Mouse (Mus musculus) MEL (cell line): Measurements from ENCODE around the gene Pde1b. TPM values are rescaled to one million over a fixed set of nuclear protein-coding genes. Genes with fewer than 3 reads are reported as not detected.

ENCODE experiments used
- DNase-seq: peaks from one replicate; pipeline ENCODE4 v3.0.0; 2011; ENCODE audit warnings: low read depth, low spot score
- H3K27ac ChIP-seq: 2 replicates; pipeline ENCODE4 v1.5.1; 2012; ENCODE audit warnings: low read depth, mild to moderate bottlenecking, control low read depth, low read length, moderate library complexity; ENCODE audit not compliant: control insufficient read depth
- H3K27me3 ChIP-seq, 2 experiments: fragments of 150-350 bp in 1 of 2; sonication (generic) in 1 of 2; 2 replicates each; pipeline ENCODE4 v1.6.1; 2012; ENCODE audit warnings: low read length in 2 of 2, mild to moderate bottlenecking in 2 of 2, improper control_type of control experiment in 1 of 2, moderate library complexity in 1 of 2; ENCODE audit not compliant: insufficient read depth in 2 of 2, control insufficient read depth in 1 of 2
- H3K36me3 ChIP-seq, 2 experiments: 2 replicates each; pipeline ENCODE4 v1.6.1; 2012 to 2014; ENCODE audit warnings: low read length in 2 of 2, improper control_type of control experiment in 1 of 2, inconsistent platforms in 1 of 2, mild to moderate bottlenecking in 1 of 2; ENCODE audit not compliant: insufficient read depth in 2 of 2, control insufficient read depth in 1 of 2
- H3K4me1 ChIP-seq, 2 experiments: fragments of 150-350 bp in 1 of 2; sonication (generic) in 1 of 2; 2 replicates each; pipeline ENCODE4 v1.6.1; 2012; ENCODE audit warnings: low read length in 2 of 2, improper control_type of control experiment in 1 of 2, mild to moderate bottlenecking in 1 of 2; ENCODE audit not compliant: insufficient read depth in 2 of 2, control insufficient read depth in 1 of 2
- H3K4me3 ChIP-seq, 2 experiments: fragments of 150-350 bp in 1 of 2; sonication (generic) in 1 of 2; 2 replicates each; pipeline ENCODE4 v1.5.1; 2012; ENCODE audit warnings: low read depth in 2 of 2, low read length in 2 of 2, mild to moderate bottlenecking in 2 of 2, moderate library complexity in 2 of 2, control low read depth in 1 of 2, improper control_type of control experiment in 1 of 2; ENCODE audit not compliant: control insufficient read depth in 1 of 2, insufficient read depth in 1 of 2
- H3K79me2 ChIP-seq: 2 replicates; pipeline ENCODE4 v1.6.1; 2012; ENCODE audit warnings: mild to moderate bottlenecking, low read length, moderate library complexity; ENCODE audit not compliant: control insufficient read depth, poor library complexity, insufficient read depth
- H3K9ac ChIP-seq: 2 replicates; pipeline ENCODE4 v1.6.1; 2012; ENCODE audit warnings: low read depth, mild to moderate bottlenecking, control low read depth, low read length, moderate library complexity; ENCODE audit not compliant: control insufficient read depth, poor library complexity, severe bottlenecking
- H3K9me3 ChIP-seq: fragments of 150-350 bp; sonication (generic); replicated peaks from 2 replicates; pipeline ENCODE4 v1.6.1; 2012; ENCODE audit warnings: mild to moderate bottlenecking, low read length, improper control_type of control experiment, moderate library complexity; ENCODE audit not compliant: insufficient read depth
- BHLHE40 ChIP-seq: IDR thresholded peaks from 2 replicates; pipeline ENCODE4 v1.6.1; 2012; ENCODE audit warnings: low read depth, mild to moderate bottlenecking, inconsistent platforms, low read length, improper control_type of control experiment, borderline replicate concordance
- CHD2 ChIP-seq: IDR thresholded peaks from 2 replicates; pipeline ENCODE4 v1.6.1; 2011; ENCODE audit warnings: low read length, improper control_type of control experiment
- E2F4 ChIP-seq: IDR thresholded peaks from 2 replicates; pipeline ENCODE4 v1.6.1; 2011; ENCODE audit warnings: low read depth, low read length, improper control_type of control experiment, borderline replicate concordance
- ELF1 ChIP-seq: IDR thresholded peaks from 2 replicates; pipeline ENCODE4 v1.6.1; 2014; ENCODE audit warnings: low read depth, mild to moderate bottlenecking, inconsistent platforms, low read length, improper control_type of control experiment, moderate library complexity
- EP300 ChIP-seq, 2 experiments: IDR thresholded peaks; 2 replicates each; pipeline ENCODE4 v1.6.1; 2011; ENCODE audit warnings: improper control_type of control experiment in 2 of 2, low read length in 2 of 2, low read depth in 1 of 2, mild to moderate bottlenecking in 1 of 2
- GABPA ChIP-seq: IDR thresholded peaks from 2 replicates; pipeline ENCODE4 v1.6.1; 2012; ENCODE audit warnings: low read depth, mild to moderate bottlenecking, inconsistent platforms, low read length, improper control_type of control experiment, moderate library complexity
- GATA1 ChIP-seq: IDR thresholded peaks from 2 replicates; pipeline ENCODE4 v1.6.1; 2011; ENCODE audit warnings: low read depth, low read length, improper control_type of control experiment
- JUND ChIP-seq: IDR thresholded peaks from 2 replicates; pipeline ENCODE4 v1.6.1; 2011; ENCODE audit warnings: low read depth, mild to moderate bottlenecking, improper control_type of control experiment, low read length
- KAT2A ChIP-seq: conservative IDR thresholded peaks from 2 replicates; pipeline ENCODE4 v1.6.1; 2012; ENCODE audit warnings: low read depth, low read length, improper control_type of control experiment, inconsistent platforms
- MAFK ChIP-seq: IDR thresholded peaks from 2 replicates; pipeline ENCODE4 v1.6.1; 2011; ENCODE audit warnings: low read depth, mild to moderate bottlenecking, low read length, improper control_type of control experiment, borderline replicate concordance
- MYB ChIP-seq: IDR thresholded peaks from 2 replicates; pipeline ENCODE4 v1.6.1; 2011; ENCODE audit warnings: mild to moderate bottlenecking, low read depth, low read length, improper control_type of control experiment
- NRF1 ChIP-seq: IDR thresholded peaks from 2 replicates; pipeline ENCODE4 v1.6.1; 2014; ENCODE audit warnings: low read depth, mild to moderate bottlenecking, inconsistent platforms, low read length, improper control_type of control experiment, moderate library complexity; ENCODE audit not compliant: poor library complexity, insufficient read depth, severe bottlenecking
- RCOR1 ChIP-seq: IDR thresholded peaks from 2 replicates; pipeline ENCODE4 v1.6.1; 2012; ENCODE audit warnings: low read depth, mild to moderate bottlenecking, inconsistent platforms, low read length, improper control_type of control experiment
- SIN3A ChIP-seq: IDR thresholded peaks from 2 replicates; pipeline ENCODE4 v1.6.1; 2012; ENCODE audit warnings: low read length, improper control_type of control experiment, inconsistent platforms
- SMC3 ChIP-seq: IDR thresholded peaks from 2 replicates; pipeline ENCODE4 v1.6.1; 2011; ENCODE audit warnings: low read depth, low read length, improper control_type of control experiment
- TAL1 ChIP-seq: IDR thresholded peaks from 2 replicates; pipeline ENCODE4 v1.6.1; 2012; ENCODE audit warnings: mild to moderate bottlenecking, inconsistent platforms, low read length, moderate library complexity, mixed read lengths
- TBP ChIP-seq: IDR thresholded peaks from 2 replicates; pipeline ENCODE4 v1.8.0; 2011; ENCODE audit warnings: low read depth, low read length, improper control_type of control experiment
- TCF12 ChIP-seq: IDR thresholded peaks from 2 replicates; pipeline ENCODE4 v1.6.1; 2014; ENCODE audit warnings: low read depth, mild to moderate bottlenecking, inconsistent platforms, low read length, improper control_type of control experiment, moderate library complexity
- UBTF ChIP-seq: IDR thresholded peaks from 2 replicates; pipeline ENCODE4 v1.6.1; 2012; ENCODE audit warnings: low read depth, mild to moderate bottlenecking, inconsistent platforms, low read length, improper control_type of control experiment, moderate library complexity, borderline replicate concordance; ENCODE audit not compliant: insufficient read depth
- USF2 ChIP-seq, 2 experiments: IDR thresholded peaks; 2 replicates each; pipeline ENCODE4 v1.6.1; 2011 to 2012; ENCODE audit warnings: improper control_type of control experiment in 2 of 2, low read length in 2 of 2, borderline replicate concordance in 1 of 2, inconsistent platforms in 1 of 2, low read depth in 1 of 2, mild to moderate bottlenecking in 1 of 2; ENCODE audit not compliant: insufficient read depth in 1 of 2
- ZC3H11A ChIP-seq: IDR thresholded peaks from 2 replicates; pipeline ENCODE4 v1.6.1; 2012; ENCODE audit warnings: low read depth, mild to moderate bottlenecking, inconsistent platforms, low read length, improper control_type of control experiment
- ZKSCAN1 ChIP-seq: IDR thresholded peaks from 2 replicates; pipeline ENCODE4 v1.6.1; 2012; ENCODE audit warnings: low read depth, mild to moderate bottlenecking, inconsistent platforms, low read length, improper control_type of control experiment, moderate library complexity
- polyA plus RNA-seq, 2 experiments: library from polyadenylated mRNA; stranded (reverse) in 1 of 2; unstranded in 1 of 2; fragments of >175 nt in 1 of 2; fragments of >200 nt in 1 of 2; gene quantifications; 2 replicates each; pipeline versions ENCODE4 v1.2.1 to v1.2.4; 2012; ENCODE audit warnings: low replicate concordance in 2 of 2, low read depth in 1 of 2; ENCODE audit not compliant: insufficient read length in 2 of 2, insufficient read depth in 1 of 2, missing spikeins in 1 of 2
- total RNA-seq: library from RNA; depleted of rRNA; stranded (reverse); fragments of 300-350 nt; gene quantifications from 2 replicates; pipeline ENCODE4 v1.2.3, GENCODE M21; 2012

The Pde1b gene
- total and polyA plus RNA-seq, 3 experiments: 2.4 to 4.5 TPM; not detected in 1

GRCm38 (mm10) chr15:103514914-103515313, 12.1 kb downstream of the Pde1b start:
- Histone ChIP-seq H3K36me3 (no peaks in the 10 kb centered on the region), H3K9ac (no peak overlapping the region), H3K27me3 (no peaks in the 10 kb centered on the region), H3K79me2 (no peaks in the 10 kb centered on the region), H3K4me3 (no peak overlapping the region), H3K4me1 (no peaks in the 10 kb centered on the region), H3K27ac (no peak overlapping the region), H3K9me3 (no peaks in the 10 kb centered on the region)
- TF ChIP-seq USF2 (IDR thresholded peaks at IDR 0.05; ENCODE audit: borderline replicate concordance in 1 of 2, insufficient read depth in 1 of 2, low read depth in 1 of 2, low read length in 2 of 2) (no peak), BHLHE40 (no peak), ZKSCAN1 (no peak), KAT2A (no peak), GATA1 (no peak), ELF1 (no peak), UBTF (no peak), SIN3A (no peak), E2F4 (no peak), RCOR1 (no peak), MYB (no peak), GABPA (no peak), NRF1 (no peak), TAL1 (no peak), MAFK (no peak), TBP (no peak)
- DNase-seq: no peak

GRCm38 (mm10) chr15:103518600-103519385, 16.0 kb downstream of the Pde1b start:
- no peaks in the 10 kb centered on the region for H3K27me3 ChIP-seq
- no peak for TF ChIP-seq UBTF
- TF ChIP-seq MYB: no peak
- no peak for TF ChIP-seq NRF1
- no peak for TF ChIP-seq EP300 (IDR thresholded peaks at IDR 0.05; ENCODE audit: low read depth in 1 of 2, low read length in 2 of 2)
- no peak for TF ChIP-seq TCF12
- no peak for TF ChIP-seq JUND
- TF ChIP-seq KAT2A: no peak
- TF ChIP-seq ZKSCAN1: no peak
- TF ChIP-seq GABPA: no peak
- TF ChIP-seq SMC3: no peak
- no peak for TF ChIP-seq SIN3A
- no peak for TF ChIP-seq RCOR1
- TF ChIP-seq CHD2: no peak
- TF ChIP-seq ZC3H11A: no peak
- DNase-seq: no peak
- H3K9me3 ChIP-seq: no peaks in the 10 kb centered on the region
- no peaks in the 10 kb centered on the region for H3K79me2 ChIP-seq
- H3K4me3 ChIP-seq: no peak overlapping the region
- no peak overlapping the region for H3K9ac ChIP-seq
- H3K4me1 ChIP-seq: no peaks in the 10 kb centered on the region
- no peaks in the 10 kb centered on the region for H3K36me3 ChIP-seq
- no peak overlapping the region for H3K27ac ChIP-seq
